Mouse (Mus musculus): Measurements from ENCODE around the gene Rsg1.

DNA sequence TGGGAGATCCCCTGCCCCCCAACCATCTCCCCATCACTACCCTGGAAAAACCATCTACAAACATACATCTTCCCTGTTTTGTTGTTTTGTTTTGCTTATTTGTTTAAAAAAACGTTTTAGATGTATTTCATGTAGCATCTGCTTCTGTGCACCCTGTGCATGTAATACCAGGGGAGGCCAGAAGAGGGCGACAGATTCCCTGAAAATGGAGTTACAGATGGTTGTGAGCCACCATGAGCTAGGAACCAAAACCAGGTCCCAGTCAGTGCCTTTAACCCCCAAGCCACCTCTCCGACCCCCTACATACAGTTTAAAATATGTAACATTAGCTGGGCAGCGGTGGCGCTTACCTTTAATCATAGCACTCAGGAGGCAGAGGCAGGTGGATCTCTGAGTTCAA lies 43.7 kb downstream of the Rsg1 start:
- no peak for TF ChIP-seq POLR2A (IDR thresholded peaks at IDR 0.05; ENCODE audit: insufficient read depth, low read depth, low read length)
- peak; percentile 65 for TF ChIP-seq CTCF (IDR thresholded peaks at IDR 0.05)

Measured in heart, adult 2 months (tissue).